Mouse (Mus musculus) lung, embryonic 16.5 days (tissue): ENCODE results near the gene Itga2. TPM values are rescaled to one million over a fixed set of nuclear protein-coding genes. Genes with fewer than 3 reads are reported as not detected.
A peak's percentile ranks its signal among the peaks of the same experiment; 100 is the strongest.

ENCODE experiments used
- ATAC-seq: fragments of 200-750 bp; cut with Nextera tagmentation; 2 replicates; pipeline ENCODE4 v1.8.0; 2017; ENCODE audit warnings: low read depth, mild to moderate bottlenecking, moderate library complexity
- H3K27ac ChIP-seq: fragments of 300-500 bp; sonication (generic); 2 replicates; pipeline ENCODE4 v1.5.1; 2014; ENCODE audit warnings: mild to moderate bottlenecking, control low read depth, low read length
- H3K27me3 ChIP-seq: fragments of 300-500 bp; sonication (generic); 2 replicates; pipeline ENCODE4 v1.6.1; 2014; ENCODE audit warnings: low read depth, low read length, mixed read lengths; ENCODE audit not compliant: control insufficient read depth, insufficient read depth
- H3K36me3 ChIP-seq: fragments of 300-500 bp; sonication (generic); 2 replicates; pipeline ENCODE4 v1.6.1; 2014; ENCODE audit warnings: low read length; ENCODE audit not compliant: control insufficient read depth, insufficient read depth
- H3K4me1 ChIP-seq: fragments of 300-500 bp; sonication (generic); replicated peaks from 2 replicates; pipeline ENCODE4 v1.6.1; 2014; ENCODE audit warnings: low read length, mixed read lengths; ENCODE audit not compliant: control insufficient read depth, insufficient read depth
- H3K4me2 ChIP-seq: fragments of 300-500 bp; sonication (generic); 2 replicates; pipeline ENCODE4 v1.6.1; 2014; ENCODE audit warnings: low read depth, low read length, control low read depth
- H3K4me3 ChIP-seq: fragments of 300-500 bp; sonication (generic); 2 replicates; pipeline ENCODE4 v1.5.1; 2014; ENCODE audit warnings: mild to moderate bottlenecking, low read length, control low read depth
- H3K9ac ChIP-seq: fragments of 300-500 bp; sonication (generic); 2 replicates; pipeline ENCODE4 v1.6.1; 2014; ENCODE audit warnings: low read length, control low read depth
- H3K9me3 ChIP-seq: fragments of 300-500 bp; sonication (generic); 2 replicates; pipeline ENCODE4 v1.6.1; 2016; ENCODE audit warnings: low read length; ENCODE audit not compliant: control insufficient read depth
- WGBS: fragments of 180-500 bp; shearing (Covaris S2); extraction: QIAGEN DNeasy Blood & Tissue Kit; methylation state at CpG from one replicate; pipeline ENCODE4 v1.1.7; 2014; 5-methylcytosine and 5-hydroxymethylcytosine counted together
- polyA plus RNA-seq: library from polyadenylated mRNA; unstranded; fragments of >200 nt; fragmentation: Nextera tagmentation; extraction: Ambion mirVana; gene quantifications from 2 replicates; pipeline ENCODE4 v1.2.1, GENCODE M21; 2015

Itga2 gene
- polyA plus RNA-seq, result 9.6 and 10.1 TPM in 2 replicates

DNA sequence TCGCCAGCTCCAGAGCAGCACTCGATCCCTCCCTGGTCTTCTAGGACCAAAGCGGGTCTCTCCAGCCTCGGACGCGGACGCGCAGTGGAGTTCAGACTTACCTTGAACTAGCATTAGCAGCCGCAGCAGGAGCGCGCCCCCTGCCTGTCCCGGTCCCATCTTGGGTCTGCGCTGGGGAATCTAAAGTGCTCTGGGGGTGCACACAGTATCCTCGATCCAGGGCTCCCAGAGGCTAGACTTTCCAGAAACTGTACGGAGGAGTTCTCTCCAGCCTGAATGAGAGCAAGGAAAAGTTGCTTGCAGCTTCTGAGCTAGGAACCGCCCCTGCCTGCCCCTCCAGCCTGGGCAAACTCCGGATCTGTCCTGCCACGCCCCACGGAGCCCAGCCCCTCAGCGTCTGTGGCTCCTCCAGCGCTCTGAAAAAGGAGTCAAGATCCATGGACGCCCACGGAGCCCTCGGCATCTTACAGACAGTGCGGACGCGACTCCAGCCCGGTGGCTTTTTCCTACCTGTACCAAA lies at the start of gene Itga2:
TSS of gene Itga2 (minus strand) at position 326 of the 520 bp plus-strand sequence.
- under 1% methylated on average over 28 of the region's 28 CpGs for WGBS
- Histone ChIP-seq H3K27me3 (no peaks in the 10 kb centered on the region), H3K4me1 (no peaks in the 10 kb centered on the region), H3K9ac (peak within 1 kb of the TSS; percentile 66), H3K36me3 (no peaks in the 10 kb centered on the region), H3K4me2 (peak within 1 kb of the TSS; percentile 78), H3K27ac (peak within 1 kb of the TSS; percentile 81), H3K4me3 (peak within 1 kb of the TSS; percentile 64), H3K9me3 (no peaks in the 10 kb centered on the region)
- peak; percentile 89 for ATAC-seq

DNA sequence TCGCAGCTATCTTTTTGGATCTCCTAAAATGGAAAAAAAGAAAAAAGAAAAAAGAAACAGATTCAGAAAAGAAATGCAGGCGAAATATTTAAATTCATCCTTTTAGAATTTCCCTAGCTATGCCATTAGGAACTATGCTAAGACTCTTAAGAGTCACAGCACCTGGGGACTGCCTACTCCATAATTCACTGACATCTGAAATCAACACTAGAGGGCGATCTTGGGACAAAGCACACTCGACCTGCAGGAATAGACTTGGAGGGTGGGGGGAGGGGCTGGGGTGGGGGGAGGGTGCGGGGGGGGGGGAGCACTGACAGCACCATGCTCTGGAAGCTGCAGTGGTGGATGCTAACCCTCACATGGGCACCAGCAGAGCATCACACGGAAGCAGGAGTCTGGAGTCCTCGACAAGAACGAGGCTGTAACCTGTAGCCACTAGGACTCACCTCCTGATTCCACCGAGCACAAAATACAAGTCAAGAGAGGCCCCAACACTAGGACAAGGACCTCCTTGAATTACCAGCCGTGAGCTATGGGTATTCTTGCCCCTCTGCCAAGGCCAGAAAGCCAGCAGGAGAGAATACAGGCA lies 49.0 kb upstream of the Itga2 start:
- H3K4me2 ChIP-seq, result no peak overlapping the region
- no peak overlapping the region for H3K4me3 ChIP-seq
- no peaks in the 10 kb centered on the region for H3K27me3 ChIP-seq
- H3K9me3 ChIP-seq, result no peaks in the 10 kb centered on the region
- no peak overlapping the region for H3K9ac ChIP-seq
- no peak overlapping the region for H3K27ac ChIP-seq
- ATAC-seq, result no peak
- peaks cover 4% of the 10 kb centered on the region; the same call in 1 of the 2 replicates for H3K36me3 ChIP-seq
- 52% methylated on average over 9 of the region's 10 CpGs for WGBS
- no peaks in the 10 kb centered on the region; the same call in none of the 2 replicates for H3K4me1 ChIP-seq

DNA sequence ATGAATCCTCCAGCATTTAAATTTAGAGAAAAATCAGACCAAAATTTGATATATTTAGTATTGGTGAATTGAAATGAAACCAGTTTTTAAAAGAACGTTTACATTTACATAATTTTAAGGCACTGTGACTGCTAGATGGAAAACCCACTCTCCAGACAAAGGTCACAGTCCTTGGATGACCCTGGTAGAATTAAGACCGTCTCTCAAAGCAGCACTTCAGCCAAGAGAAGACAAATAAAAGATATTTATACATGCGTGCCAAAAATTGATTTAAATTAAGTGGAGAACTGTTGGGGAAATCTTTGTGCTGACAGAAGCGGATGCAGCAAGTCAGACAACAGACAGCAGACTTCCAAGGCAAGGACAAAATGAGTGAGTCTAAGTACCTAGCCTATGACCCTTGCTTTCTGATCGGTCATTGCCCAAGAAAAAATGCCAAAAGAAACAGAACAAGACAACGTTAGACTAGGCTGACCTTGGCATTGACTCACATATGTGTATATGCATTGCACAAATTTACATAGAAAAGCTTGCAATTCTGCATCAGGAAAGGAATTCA lies 42.7 kb upstream of the Itga2 start:
- Histone ChIP-seq H3K27ac (peak overlapping the region; percentile 70; the same call in 1 of the 2 replicates), H3K9ac (no peak overlapping the region), H3K27me3 (no peaks in the 10 kb centered on the region), H3K4me2 (no peak overlapping the region), H3K4me1 (0 out of 2 replicates have a peak, but pooled peaks cover 4% of the 10 kb centered on the region), H3K36me3 (no peaks in the 10 kb centered on the region), H3K9me3 (no peaks in the 10 kb centered on the region), H3K4me3 (no peak overlapping the region)
- WGBS, result 37% methylated on average over 6 of the region's 6 CpGs
- ATAC-seq, result peak; percentile 95

DNA sequence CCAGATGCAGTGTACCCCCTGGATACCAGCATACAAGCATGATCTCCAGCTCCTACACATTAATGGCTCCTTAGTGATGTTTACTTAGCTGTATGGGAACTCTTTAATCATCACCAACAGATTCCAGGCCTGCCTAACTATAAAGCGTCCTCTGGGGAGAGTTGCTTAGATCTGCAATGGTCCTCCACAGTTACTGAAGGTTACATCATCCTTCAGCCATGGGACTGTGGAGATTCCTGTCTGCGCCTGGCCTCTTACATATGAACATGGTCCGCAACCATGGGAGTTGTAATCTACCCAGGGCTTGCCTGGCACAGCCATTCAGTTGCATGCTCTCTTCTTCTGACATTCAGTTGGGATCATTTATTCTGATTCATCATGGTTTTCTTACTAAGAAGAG lies 40.0 kb upstream of the Itga2 start:
- Histone ChIP-seq H3K9me3 (no peaks in the 10 kb centered on the region), H3K4me1 (0 out of 2 replicates have a peak, but pooled peaks cover 4% of the 10 kb centered on the region), H3K36me3 (no peaks in the 10 kb centered on the region; the same call in 1 of the 2 replicates), H3K27me3 (no peaks in the 10 kb centered on the region), H3K4me2 (no peak overlapping the region), H3K4me3 (no peak overlapping the region), H3K27ac (no peak overlapping the region), H3K9ac (no peak overlapping the region)
- WGBS, result 82% methylated on average over 3 of the region's 3 CpGs
- no peak for ATAC-seq

DNA sequence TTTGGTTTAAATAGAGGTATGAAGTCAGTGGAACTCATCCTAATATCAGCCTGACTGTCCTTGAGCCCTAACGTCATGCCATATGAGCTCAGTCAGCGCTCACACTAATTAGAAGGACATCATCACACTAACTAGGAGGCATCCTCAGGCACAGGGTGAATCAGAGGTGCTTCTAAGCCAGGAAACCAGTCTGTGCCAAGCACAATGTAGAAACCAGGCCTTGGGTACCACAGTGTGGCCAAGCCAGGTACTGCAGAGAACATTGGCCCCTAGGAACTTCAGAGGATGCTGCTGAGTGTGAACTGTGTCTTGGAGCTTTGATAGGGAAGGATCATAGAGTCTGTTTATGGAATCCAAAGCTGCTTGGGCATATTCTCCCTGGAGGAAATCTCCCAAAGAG lies 32.3 kb upstream of the Itga2 start:
- Histone ChIP-seq H3K4me3 (no peak overlapping the region), H3K4me2 (no peak overlapping the region), H3K27ac (no peak overlapping the region), H3K27me3 (no peaks in the 10 kb centered on the region), H3K4me1 (no peaks in the 10 kb centered on the region), H3K9ac (no peak overlapping the region), H3K36me3 (no peaks in the 10 kb centered on the region; the same call in 1 of the 2 replicates), H3K9me3 (no peaks in the 10 kb centered on the region)
- ATAC-seq, result peak; percentile 78
- 34% methylated on average over 2 of the region's 2 CpGs for WGBS

DNA sequence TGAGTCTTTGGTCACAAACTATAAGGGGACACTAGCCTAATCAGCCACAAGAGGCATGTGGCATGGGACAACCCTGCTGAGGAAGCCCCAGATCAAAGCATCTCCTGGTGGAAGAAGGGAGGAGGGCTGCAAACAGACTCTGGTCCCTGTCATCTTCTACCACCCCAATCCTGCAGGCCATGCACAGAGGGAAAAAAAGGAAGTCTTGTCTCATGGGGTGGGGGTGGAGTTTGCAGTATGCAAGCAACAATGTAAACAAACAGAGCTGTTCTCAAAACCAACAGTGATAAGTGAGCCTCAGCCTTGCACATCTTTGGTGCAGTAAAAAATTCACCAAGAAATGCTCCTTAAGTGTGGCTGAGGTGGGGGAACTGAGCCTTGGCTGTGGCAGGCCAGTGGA lies 22.6 kb upstream of the Itga2 start:
- Histone ChIP-seq H3K27ac (no peak overlapping the region), H3K4me2 (no peak overlapping the region), H3K4me3 (no peak overlapping the region), H3K4me1 (peaks cover 2% of the 10 kb centered on the region), H3K9me3 (no peaks in the 10 kb centered on the region), H3K9ac (no peak overlapping the region), H3K27me3 (no peaks in the 10 kb centered on the region), H3K36me3 (no peaks in the 10 kb centered on the region)
- peak; percentile 38; the same call in 1 of the 2 replicates for ATAC-seq

DNA sequence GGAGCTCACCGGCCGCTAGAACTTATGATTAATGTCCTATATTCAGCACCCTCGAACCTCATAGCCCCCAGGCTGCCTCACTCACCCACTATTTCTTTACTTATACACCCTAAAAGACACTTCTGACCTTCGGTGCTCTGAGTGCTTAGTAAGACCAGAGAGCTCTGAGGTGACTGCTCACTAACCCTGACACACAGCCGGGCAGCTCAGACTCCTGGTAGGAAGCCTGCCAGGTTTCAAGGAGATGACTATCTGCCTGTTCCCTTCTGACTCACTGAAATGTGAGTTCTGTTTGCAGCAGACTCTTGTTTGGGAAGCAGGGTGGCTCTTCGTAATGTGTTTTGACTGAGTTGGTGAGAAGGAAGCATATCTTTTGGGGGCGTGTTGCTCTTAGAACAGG lies 1.6 kb upstream of the Itga2 start:
- H3K27me3 ChIP-seq, result no peaks in the 10 kb centered on the region
- ATAC-seq, result no peak
- H3K9ac ChIP-seq, result no peak overlapping the region
- no peak overlapping the region for H3K27ac ChIP-seq
- no peaks in the 10 kb centered on the region for H3K4me1 ChIP-seq
- H3K9me3 ChIP-seq, result no peaks in the 10 kb centered on the region
- WGBS, result 67% methylated on average over 7 of the region's 7 CpGs
- no peak overlapping the region for H3K4me3 ChIP-seq
- no peak overlapping the region for H3K4me2 ChIP-seq
- H3K36me3 ChIP-seq, result no peaks in the 10 kb centered on the region

DNA sequence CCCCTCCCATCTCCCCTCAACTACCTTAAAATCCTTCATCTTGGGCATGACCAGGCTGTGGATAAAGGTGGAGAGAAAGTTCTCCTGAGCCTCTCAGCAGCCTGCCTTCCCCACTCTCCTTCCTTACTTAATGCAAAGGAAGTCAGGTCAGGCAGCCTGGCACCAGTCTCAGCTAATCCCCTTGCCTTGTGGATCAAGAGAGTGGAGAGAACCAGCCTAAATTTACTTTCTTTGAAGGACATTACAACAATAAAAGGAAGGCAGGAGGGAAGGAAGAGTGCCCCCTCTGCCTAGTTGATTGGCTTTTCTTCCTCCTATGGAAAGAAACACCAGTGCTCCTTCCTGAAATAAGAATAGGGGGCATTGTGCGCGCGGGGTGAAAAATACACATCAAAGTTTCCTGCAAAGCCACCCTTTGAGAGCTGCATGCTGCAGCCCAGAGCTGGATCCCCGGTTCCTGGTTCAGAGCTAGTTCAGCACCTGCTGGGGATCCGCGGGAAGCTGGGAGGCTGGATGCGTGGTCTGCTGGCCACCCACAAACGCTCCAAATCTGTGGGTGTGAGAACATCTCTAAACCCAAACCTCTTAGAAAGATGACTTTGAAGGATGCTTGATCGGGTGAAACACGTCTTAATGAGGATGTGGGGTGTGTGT lies 777 bp downstream of the Itga2 start:
- H3K9me3 ChIP-seq, result no peaks in the 10 kb centered on the region
- peak; percentile 72 for ATAC-seq
- peak overlapping the region; percentile 81 for H3K27ac ChIP-seq
- no peaks in the 10 kb centered on the region for H3K4me1 ChIP-seq
- no peaks in the 10 kb centered on the region for H3K27me3 ChIP-seq
- H3K4me3 ChIP-seq, result peak overlapping the region; percentile 64
- H3K36me3 ChIP-seq, result no peaks in the 10 kb centered on the region
- peak overlapping the region; percentile 66 for H3K9ac ChIP-seq
- WGBS, result 5% methylated on average over 10 of the region's 10 CpGs
- peak overlapping the region; percentile 78 for H3K4me2 ChIP-seq

DNA sequence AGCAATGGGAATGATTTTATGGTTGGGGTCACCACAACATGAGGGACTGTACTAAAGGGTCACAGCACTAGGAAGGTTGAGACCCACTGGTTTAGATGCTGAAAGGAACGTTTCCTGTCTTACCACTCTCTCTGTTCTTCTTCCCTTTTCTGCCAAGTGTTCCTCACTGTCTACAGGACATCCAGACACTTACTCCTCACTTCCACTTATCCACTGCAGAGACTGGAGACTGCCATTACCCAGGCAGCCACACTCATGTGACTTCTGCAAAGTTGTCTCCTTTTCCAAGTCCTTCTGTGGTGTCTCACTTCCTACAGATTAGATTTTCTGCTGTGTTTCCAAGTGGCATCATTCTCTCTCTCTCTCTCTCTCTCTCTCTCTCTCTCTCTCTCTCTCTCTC lies 7.1 kb downstream of the Itga2 start:
- Histone ChIP-seq H3K27ac (no peak overlapping the region), H3K9me3 (peaks cover 1% of the 10 kb centered on the region; the same call in 1 of the 2 replicates), H3K4me2 (no peak overlapping the region), H3K4me1 (peaks cover 6% of the 10 kb centered on the region; the same call in 1 of the 2 replicates), H3K9ac (no peak overlapping the region), H3K27me3 (no peaks in the 10 kb centered on the region), H3K4me3 (no peak overlapping the region), H3K36me3 (no peaks in the 10 kb centered on the region)
- no peak for ATAC-seq
- 70% methylated on average over 1 of the region's 1 CpGs for WGBS
